In the genomic region with DNA sequence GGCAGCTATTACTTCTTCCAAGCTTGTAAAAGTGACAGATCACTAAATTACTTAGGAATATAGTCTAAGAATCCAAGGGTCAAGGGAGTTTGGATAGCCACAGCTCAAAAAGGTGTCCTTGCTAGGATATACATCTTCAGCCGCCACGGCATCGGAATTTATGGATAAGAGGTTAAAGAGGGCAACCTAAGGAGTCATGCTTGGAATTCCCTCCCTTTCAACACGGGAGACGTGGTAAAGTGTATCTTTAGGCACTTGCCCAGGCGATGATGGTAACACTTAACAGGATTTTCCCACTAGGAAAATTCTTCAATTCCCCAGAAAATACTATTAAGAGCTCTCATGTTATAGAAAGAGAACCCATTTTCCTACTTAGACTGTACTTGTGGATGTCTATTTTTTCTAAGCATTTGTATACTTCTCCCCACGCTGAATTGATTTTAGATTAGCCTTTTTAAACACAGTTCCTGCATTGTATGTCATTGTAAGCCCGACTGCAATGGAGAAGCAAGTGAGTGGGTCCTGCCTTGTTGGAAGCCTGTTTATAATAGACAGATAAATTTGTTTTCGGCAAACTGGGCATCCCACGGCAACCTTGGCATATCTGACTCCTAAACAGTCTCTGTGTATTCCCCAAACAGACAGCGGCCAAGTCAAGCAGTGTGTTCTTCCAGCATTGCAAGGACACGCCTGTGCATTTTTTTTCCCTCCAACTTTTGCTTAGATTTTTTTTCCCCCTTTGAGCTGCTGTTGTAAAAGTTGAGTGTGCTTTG, we compare ENCODE assay signal across 11 mouse cellular contexts.
DNase-seq lines count a peak whose midpoint lies in the region; ATAC-seq lines count a peak whose summit lies in the region.
"Had no signal": no experiment of that assay in that cellular context is flagged by ENCODE, and none has a peak within 500 bp of the region (broad histone marks: within the 10 kb centered on the region; RNA-seq: fewer than 3 reads in every experiment).

No protein-coding gene starts in this region.

- no peaks in the 10 kb centered on the region for H3K9me3 ChIP-seq in lung, embryonic 16.5 days (ENCODE audit: control insufficient read depth, low read length)
- no peaks in the 10 kb centered on the region for H3K9me3 ChIP-seq in embryonic facial prominence, embryonic 10.5 days
- no peaks in the 10 kb centered on the region for H3K9me3 ChIP-seq in limb, embryonic 13.5 days

- no peak overlapping the region for H3K9ac ChIP-seq in lung, embryonic 16.5 days (ENCODE audit: low read length)
- H3K9ac ChIP-seq in limb, embryonic 13.5 days = no peak overlapping the region

- H3K27ac ChIP-seq in lung, embryonic 16.5 days (ENCODE audit: low read length) = 0 out of 2 replicates have a peak overlapping the region, but pooled peaks have one; percentile 13
- peak overlapping the region; percentile 40 for H3K27ac ChIP-seq in embryonic facial prominence, embryonic 10.5 days (replicated peaks)
- no peak overlapping the region for H3K27ac ChIP-seq in limb, embryonic 13.5 days

- DNase-seq in heart, adult 11 months = peak; percentile 87
- no peak for DNase-seq in heart, postnatal 4 days
- no peak for DNase-seq in lung, postnatal 25 days (ENCODE audit: low spot score)
- no peak for DNase-seq in embryonic facial prominence, embryonic 10.5 days (ENCODE audit: low spot score)
- DNase-seq in cerebellum, postnatal 4 days (ENCODE audit: low spot score in 2 of 2) = no peak
- DNase-seq: layer of hippocampus, postnatal 36 days had no signal

- no peak overlapping the region for H3K4me3 ChIP-seq in lung, embryonic 16.5 days (ENCODE audit: low read length)
- 0 out of 2 replicates have a peak overlapping the region, but pooled peaks have one; percentile 5 for H3K4me3 ChIP-seq in embryonic facial prominence, embryonic 10.5 days
- no peak overlapping the region for H3K4me3 ChIP-seq in limb, embryonic 13.5 days

- no peak overlapping the region for H3K4me2 ChIP-seq in lung, embryonic 16.5 days (ENCODE audit: low read depth, low read length)
- peak overlapping the region; percentile 15; the same call in 1 of the 2 replicates for H3K4me2 ChIP-seq in limb, embryonic 13.5 days (replicated peaks)

- H3K4me1 ChIP-seq in lung, embryonic 16.5 days (replicated peaks; ENCODE audit: control insufficient read depth, insufficient read depth, low read length) = peaks cover 20% of the 10 kb centered on the region
- peaks cover 58% of the 10 kb centered on the region for H3K4me1 ChIP-seq in embryonic facial prominence, embryonic 10.5 days
- H3K4me1 ChIP-seq in limb, embryonic 13.5 days = peaks cover 37% of the 10 kb centered on the region

- H3K36me3 ChIP-seq in lung, embryonic 16.5 days (ENCODE audit: control insufficient read depth, insufficient read depth, low read length) = no peaks in the 10 kb centered on the region
- H3K36me3 ChIP-seq in embryonic facial prominence, embryonic 10.5 days (replicated peaks) = no peaks in the 10 kb centered on the region
- H3K36me3 ChIP-seq in limb, embryonic 13.5 days = no peaks in the 10 kb centered on the region

- ATAC-seq in lung, embryonic 16.5 days (ENCODE audit: low read depth) = peak; percentile 10; the same call in 1 of the 2 replicates
- ATAC-seq in limb, embryonic 13.5 days (ENCODE audit: low FRiP score, low read depth) = peak; percentile 32
- ATAC-seq in megakaryocyte progenitor cell, adult 5-6 weeks (replicated peaks; ENCODE audit: poor library complexity) = no peak
- ATAC-seq: midbrain, embryonic 16.5 days; Patski had no signal

- WGBS in lung, embryonic 16.5 days = 42% methylated on average over 12 of the region's 12 CpGs
- 46% methylated on average over 12 of the region's 12 CpGs for WGBS in embryonic facial prominence, embryonic 10.5 days
- 33% methylated on average over 12 of the region's 12 CpGs for WGBS in limb, embryonic 13.5 days

- no peaks in the 10 kb centered on the region for H3K27me3 ChIP-seq in lung, embryonic 16.5 days (ENCODE audit: control insufficient read depth, insufficient read depth, low read depth, low read length)
- H3K27me3 ChIP-seq in embryonic facial prominence, embryonic 10.5 days (replicated peaks; ENCODE audit: low read depth, poor library complexity, severe bottlenecking) = no peaks in the 10 kb centered on the region
- H3K27me3 ChIP-seq in limb, embryonic 13.5 days = no peaks in the 10 kb centered on the region; the same call in 1 of the 2 replicates
- H3K27me3 ChIP-seq: Patski had no signal
